Mouse (Mus musculus): Measurements from ENCODE around the gene Zfp810. TPM values are rescaled to one million over a fixed set of nuclear protein-coding genes. Genes with fewer than 3 reads are reported as not detected.

Zfp810 gene
- polyA plus RNA-seq, 1 experiment from 2014 or later: 36.1 TPM

GRCm38 (mm10) chr9:22256579-22256978, 50.9 kb downstream of the Zfp810 start:
- DNase-seq (ENCODE audit: low spot score): no peak
- Histone ChIP-seq H3K27me3 (ENCODE audit: low read depth, poor library complexity, severe bottlenecking) (no peaks in the 10 kb centered on the region), H3K4me1 (peaks cover 8% of the 10 kb centered on the region; the same call in 1 of the 2 replicates), H3K9me3 (replicated peaks) (peaks cover 7% of the 10 kb centered on the region; the same call in 1 of the 2 replicates), H3K27ac (no peak overlapping the region), H3K4me3 (no peak overlapping the region), H3K36me3 (peaks cover 69% of the 10 kb centered on the region)
- WGBS: 98% methylated on average over 4 of the region's 4 CpGs

DNA sequence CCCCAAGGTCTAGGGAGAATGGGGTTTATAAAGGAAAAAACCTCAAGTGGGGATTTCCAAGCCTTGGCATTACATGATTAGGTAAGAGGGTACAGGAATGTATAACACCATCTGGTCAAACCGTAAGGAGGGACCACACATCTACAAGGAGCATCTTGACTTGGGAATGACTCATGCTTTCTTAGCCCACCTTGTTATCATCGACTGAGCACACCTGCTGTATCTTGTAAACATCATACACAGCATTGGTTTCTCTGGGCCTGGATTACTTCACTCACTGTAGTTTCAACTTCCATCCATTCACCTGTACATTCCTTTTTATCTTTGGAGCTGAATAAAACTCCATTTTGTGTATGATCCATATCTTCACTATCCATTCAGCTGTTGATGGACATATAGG, 63.2 kb downstream of the Zfp810 start:
- 83% methylated on average over 2 of the region's 2 CpGs for WGBS
- peaks cover 9% of the 10 kb centered on the region for H3K9me3 ChIP-seq (replicated peaks)

DNA sequence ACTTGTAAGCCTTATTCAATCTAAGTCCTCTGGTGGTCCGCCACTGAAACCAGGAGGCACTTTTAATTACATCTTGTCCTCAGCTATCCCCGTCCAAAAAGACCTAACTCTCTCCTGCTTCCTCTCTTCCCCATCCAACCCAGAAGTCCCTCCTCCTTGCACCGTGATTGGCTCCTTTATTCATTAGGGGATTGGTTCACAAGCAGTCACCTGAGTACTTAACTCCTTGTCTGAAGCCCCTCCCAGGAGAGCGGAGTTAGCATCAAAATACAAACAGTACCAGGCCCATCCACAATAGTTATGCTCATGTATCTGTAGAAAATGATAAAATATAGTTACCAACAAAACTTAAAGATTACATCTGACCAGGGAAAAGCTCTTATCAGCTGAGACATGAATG, 67.4 kb downstream of the Zfp810 start:
- no peak for DNase-seq (ENCODE audit: low spot score)
- H3K27ac ChIP-seq: no peak overlapping the region

More for the DNA sequence above, 63.2 kb downstream of the Zfp810 start:
- Histone ChIP-seq H3K36me3 (peaks cover 96% of the 10 kb centered on the region), H3K27me3 (ENCODE audit: low read depth, poor library complexity, severe bottlenecking) (no peaks in the 10 kb centered on the region), H3K4me1 (no peaks in the 10 kb centered on the region), H3K4me3 (no peak overlapping the region), H3K27ac (no peak overlapping the region)
- DNase-seq (ENCODE audit: low spot score): no peak

GRCm38 (mm10) chr9:22230556-22230955, 76.9 kb downstream of the Zfp810 start:
- no peaks in the 10 kb centered on the region for H3K27me3 ChIP-seq (ENCODE audit: low read depth, poor library complexity, severe bottlenecking)
- H3K36me3 ChIP-seq: peaks cover 10% of the 10 kb centered on the region
- DNase-seq (ENCODE audit: low spot score): no peak
- no peak overlapping the region for H3K27ac ChIP-seq
- no peak overlapping the region for H3K4me3 ChIP-seq
- 0 out of 2 replicates have a peak, but pooled peaks cover 3% of the 10 kb centered on the region for H3K4me1 ChIP-seq
- no peaks in the 10 kb centered on the region for H3K9me3 ChIP-seq (replicated peaks)

More for the DNA sequence above, 67.4 kb downstream of the Zfp810 start:
- Histone ChIP-seq H3K4me3 (no peak overlapping the region), H3K36me3 (peaks cover 97% of the 10 kb centered on the region), H3K4me1 (no peaks in the 10 kb centered on the region), H3K27me3 (ENCODE audit: low read depth, poor library complexity, severe bottlenecking) (no peaks in the 10 kb centered on the region), H3K9me3 (replicated peaks) (no peaks in the 10 kb centered on the region)
- 94% methylated on average over 4 of the region's 4 CpGs for WGBS

- no peak overlapping the region for H3K27ac ChIP-seq
- DNase-seq (ENCODE audit: low spot score): no peak
- H3K4me3 ChIP-seq: no peak overlapping the region
- WGBS: 94% methylated on average over 3 of the region's 3 CpGs
- H3K36me3 ChIP-seq: peaks cover 5% of the 10 kb centered on the region
- 0 out of 2 replicates have a peak, but pooled peaks cover 3% of the 10 kb centered on the region for H3K4me1 ChIP-seq
- H3K9me3 ChIP-seq (replicated peaks): no peaks in the 10 kb centered on the region
- no peaks in the 10 kb centered on the region for H3K27me3 ChIP-seq (ENCODE audit: low read depth, poor library complexity, severe bottlenecking)
Measured at GRCm38 (mm10) chr9:22230061-22230460, 77.4 kb downstream of the Zfp810 start.

- no peak overlapping the region for H3K4me3 ChIP-seq
- no peaks in the 10 kb centered on the region for H3K9me3 ChIP-seq (replicated peaks)
- no peak for DNase-seq (ENCODE audit: low spot score)
- WGBS: 89% methylated on average over 7 of the region's 7 CpGs
- H3K36me3 ChIP-seq: peaks cover 3% of the 10 kb centered on the region; the same call in 1 of the 2 replicates
- no peak overlapping the region for H3K27ac ChIP-seq
- 0 out of 2 replicates have a peak, but pooled peaks cover 3% of the 10 kb centered on the region for H3K4me1 ChIP-seq
- no peaks in the 10 kb centered on the region for H3K27me3 ChIP-seq (ENCODE audit: low read depth, poor library complexity, severe bottlenecking)
Measured at GRCm38 (mm10) chr9:22229386-22230026, 77.9 kb downstream of the Zfp810 start.

GRCm38 (mm10) chr9:22226846-22227245, 80.6 kb downstream of the Zfp810 start:
- DNase-seq (ENCODE audit: low spot score): no peak
- Histone ChIP-seq H3K27ac (no peak overlapping the region), H3K4me1 (0 out of 2 replicates have a peak, but pooled peaks cover 3% of the 10 kb centered on the region), H3K4me3 (no peak overlapping the region), H3K9me3 (replicated peaks) (no peaks in the 10 kb centered on the region), H3K27me3 (ENCODE audit: low read depth, poor library complexity, severe bottlenecking) (no peaks in the 10 kb centered on the region), H3K36me3 (peaks cover 3% of the 10 kb centered on the region; the same call in 1 of the 2 replicates)
- 85% methylated on average over 15 of the region's 15 CpGs for WGBS

Other genes with a start within 250 kb of the Zfp810 start
- not detected in 2 replicates for gene Gm49318, start 236.4 kb downstream of the Zfp810 start, polyA plus RNA-seq (2016; fragmentation: Nextera tagmentation; extraction: Ambion mirVana)
- 11.0 TPM in 2 replicates for gene Zfp653, start 236.3 kb downstream of the Zfp810 start, polyA plus RNA-seq (2016; fragmentation: Nextera tagmentation; extraction: Ambion mirVana)
- 38.9 and 46.4 TPM in 2 replicates for gene Ecsit, start 222.2 kb downstream of the Zfp810 start, polyA plus RNA-seq (2016; fragmentation: Nextera tagmentation; extraction: Ambion mirVana)
- 0.89 and 2.4 TPM in 2 replicates for gene Cnn1, start 208.4 kb downstream of the Zfp810 start, polyA plus RNA-seq (2016; fragmentation: Nextera tagmentation; extraction: Ambion mirVana)
- 233 and 257 TPM in 2 replicates for gene Elof1, start 190.5 kb downstream of the Zfp810 start, polyA plus RNA-seq (2016; fragmentation: Nextera tagmentation; extraction: Ambion mirVana)
- gene Acp5, start 171.9 kb downstream of the Zfp810 start, polyA plus RNA-seq (2016; fragmentation: Nextera tagmentation; extraction: Ambion mirVana): 16.7 and 22.9 TPM in 2 replicates
- gene Pigyl, start 150.8 kb downstream of the Zfp810 start, polyA plus RNA-seq (2016; fragmentation: Nextera tagmentation; extraction: Ambion mirVana): 47.1 and 47.3 TPM in 2 replicates
- 0.10 and 0.18 TPM in 2 replicates for gene Zfp872, start 119.6 kb downstream of the Zfp810 start, polyA plus RNA-seq (2016; fragmentation: Nextera tagmentation; extraction: Ambion mirVana)
- gene Zfp809, start 81.9 kb downstream of the Zfp810 start, polyA plus RNA-seq (2016; fragmentation: Nextera tagmentation; extraction: Ambion mirVana): 10.3 and 12.7 TPM in 2 replicates
- 8.7 and 9.5 TPM in 2 replicates for gene Zfp599, start 47.8 kb downstream of the Zfp810 start, polyA plus RNA-seq (2016; fragmentation: Nextera tagmentation; extraction: Ambion mirVana)
- 41.7 and 48.6 TPM in 2 replicates for gene Anln, start 81.5 kb upstream of the Zfp810 start, polyA plus RNA-seq (2016; fragmentation: Nextera tagmentation; extraction: Ambion mirVana)
- gene 9530077C05Rik, start 103.9 kb upstream of the Zfp810 start, polyA plus RNA-seq (2016; fragmentation: Nextera tagmentation; extraction: Ambion mirVana): 6.5 TPM in 2 replicates
- not detected in 2 replicates for gene Gm17545, start 146.6 kb upstream of the Zfp810 start, polyA plus RNA-seq (2016; fragmentation: Nextera tagmentation; extraction: Ambion mirVana)
- gene Rp9, start 162.1 kb upstream of the Zfp810 start, polyA plus RNA-seq (2016; fragmentation: Nextera tagmentation; extraction: Ambion mirVana): 52.8 and 52.9 TPM in 2 replicates
- gene Bbs9, start 168.1 kb upstream of the Zfp810 start, polyA plus RNA-seq (2016; fragmentation: Nextera tagmentation; extraction: Ambion mirVana): 11.2 and 13.5 TPM in 2 replicates

Data from limb, embryonic 10.5 days (tissue).